Mouse (Mus musculus): ENCODE results near the gene 4930415O20Rik.

The 4930415O20Rik gene

DNA sequence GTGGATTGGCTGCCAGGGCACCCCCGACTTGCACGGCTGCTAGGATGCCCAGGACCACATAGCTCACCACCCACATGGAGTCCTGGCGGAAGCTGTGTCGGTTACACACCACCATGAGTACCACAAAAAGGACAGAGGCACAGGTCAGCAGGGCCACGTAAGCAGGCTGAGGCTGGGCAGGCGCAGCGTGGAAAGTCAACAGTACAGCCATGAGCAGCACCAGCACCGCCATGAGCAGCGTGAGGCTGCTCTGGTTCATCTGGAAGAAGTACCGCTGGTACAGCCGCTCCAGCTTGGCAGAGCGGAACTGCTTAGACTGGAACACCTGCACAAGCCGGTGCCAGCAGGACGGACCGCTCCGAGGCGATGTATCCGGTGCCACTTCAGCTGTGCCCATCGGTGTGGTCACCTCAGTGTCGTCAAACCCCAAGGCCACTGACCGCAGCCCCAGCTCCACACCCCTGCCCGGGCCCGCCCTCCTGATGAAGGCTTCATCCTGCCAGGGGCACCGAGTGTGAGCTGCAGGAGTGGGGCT lies 33.3 kb downstream of the 4930415O20Rik start:
- DNase-seq (ENCODE audit: low spot score in 2 of 2) = no peak

DNA sequence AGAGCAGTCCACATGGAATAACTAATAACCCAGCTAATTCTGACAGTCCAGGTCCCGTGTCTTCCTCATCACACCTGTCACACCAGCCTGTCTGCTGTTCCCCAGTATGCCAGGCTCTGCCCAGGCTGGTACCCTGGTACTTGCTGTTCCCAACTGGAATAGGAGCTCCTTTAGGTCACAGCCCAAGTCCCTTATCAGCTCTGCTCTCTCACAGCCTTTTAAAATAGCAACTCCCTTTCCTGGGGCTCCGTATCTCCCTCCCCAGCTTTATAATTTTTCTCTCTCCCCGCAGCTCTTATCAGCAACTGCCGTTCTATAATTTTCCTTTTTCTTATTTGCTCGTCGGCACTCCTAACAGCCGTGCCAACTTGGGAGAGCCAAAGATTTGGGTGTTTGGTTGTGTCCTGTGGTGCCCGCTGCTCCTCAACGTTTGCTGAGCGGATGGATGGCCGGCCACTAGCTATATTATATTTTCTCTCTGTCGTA lies 35.3 kb downstream of the 4930415O20Rik start:
- DNase-seq (ENCODE audit: low spot score in 2 of 2) = no peak

DNA sequence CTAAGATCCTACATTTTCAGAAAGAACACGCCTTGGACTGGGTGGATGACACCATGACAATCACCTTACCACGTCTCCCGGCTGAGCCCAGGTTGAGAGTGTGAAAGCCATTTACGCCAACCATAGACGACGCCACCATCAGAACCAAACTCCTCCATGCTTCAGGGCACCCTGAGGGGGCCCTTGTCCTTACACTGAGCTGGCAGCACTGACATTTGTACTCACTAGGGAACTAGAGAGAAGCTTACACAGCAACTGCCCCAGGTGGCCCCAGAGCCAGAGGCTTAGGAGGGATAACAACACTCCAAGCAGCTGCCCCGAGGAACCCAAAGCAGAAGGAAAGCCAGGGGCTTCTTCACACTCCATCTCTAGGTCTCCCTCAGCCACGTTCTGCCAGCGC lies 35.9 kb downstream of the 4930415O20Rik start:
- DNase-seq (ENCODE audit: low spot score in 2 of 2) = no peak

DNA sequence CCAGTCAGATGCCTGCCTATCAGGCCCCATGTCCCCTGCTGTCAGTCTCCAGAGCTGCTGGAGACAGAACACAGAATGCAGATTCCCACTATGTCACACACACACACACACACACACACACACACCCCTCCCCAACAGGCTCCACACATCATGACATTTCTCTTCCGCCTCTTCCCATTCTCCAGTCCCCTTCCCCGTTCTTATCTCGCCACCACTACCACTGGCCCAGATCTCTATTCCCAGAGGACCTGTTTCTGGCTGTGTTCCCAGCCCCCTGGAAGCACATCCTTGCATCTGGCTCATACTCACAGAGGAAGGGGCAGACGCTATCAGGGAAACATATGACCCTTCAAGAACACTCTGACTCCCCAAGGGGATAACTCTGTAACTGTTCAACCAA lies 36.8 kb downstream of the 4930415O20Rik start:
- DNase-seq (ENCODE audit: low spot score in 2 of 2) = no peak

DNA sequence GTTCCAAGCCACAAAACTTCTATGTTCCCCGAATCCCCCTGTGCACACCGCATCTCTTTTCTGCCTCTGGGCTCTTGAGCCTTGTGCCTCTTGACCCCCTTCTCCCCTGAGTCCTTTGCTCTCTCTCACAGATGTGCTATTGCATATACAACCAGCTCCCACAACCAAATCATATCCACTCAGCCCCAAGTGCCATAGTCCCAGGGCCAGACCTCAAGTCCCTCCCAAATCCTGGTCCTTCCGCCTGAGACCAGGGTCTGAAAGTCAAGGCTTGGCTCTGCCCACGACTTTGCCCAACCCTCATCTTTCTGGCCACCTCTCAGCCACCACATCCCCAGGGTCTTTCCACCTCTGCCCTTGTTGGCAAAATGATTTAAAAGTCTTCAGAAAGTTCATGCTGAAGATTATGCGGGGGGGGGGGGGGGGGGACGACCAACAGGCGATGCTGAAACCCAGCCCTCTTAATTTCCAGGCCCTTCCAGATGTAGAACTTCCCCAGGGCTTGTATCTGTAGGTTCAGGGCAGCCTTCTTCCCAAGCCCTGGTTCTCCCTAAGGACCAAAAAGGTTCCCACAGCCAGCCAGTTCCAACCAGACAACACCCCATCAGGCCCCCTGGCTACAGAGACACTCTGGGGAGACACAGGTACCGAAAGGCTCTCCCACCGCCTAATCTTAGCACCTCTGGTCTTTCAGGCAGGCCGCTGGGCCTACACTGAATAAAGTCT lies 37.4 kb downstream of the 4930415O20Rik start:
- no peak for DNase-seq (ENCODE audit: low spot score in 2 of 2)

DNA sequence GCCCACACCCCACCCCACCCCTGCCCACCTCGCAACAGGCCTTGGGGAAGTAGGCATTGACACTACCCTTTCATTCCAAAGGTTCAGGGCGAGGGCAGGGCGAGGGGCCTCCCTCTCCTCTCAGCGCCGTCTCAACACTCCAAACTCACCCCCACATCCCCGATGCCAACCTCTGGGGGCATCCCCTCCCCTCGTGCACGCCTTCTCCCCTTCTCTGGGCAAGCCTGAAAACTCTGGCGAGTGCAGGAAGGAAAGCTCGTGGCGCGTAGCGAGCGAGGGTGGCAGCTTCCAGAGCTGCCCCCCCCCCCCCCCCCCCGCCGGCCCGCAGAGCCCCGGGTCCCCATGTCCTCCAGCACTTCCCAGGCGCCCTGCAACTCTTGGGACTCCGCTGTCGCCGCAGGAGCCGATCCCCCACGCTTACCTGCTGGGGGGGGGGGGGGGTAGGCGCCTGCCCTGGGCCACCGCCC lies 38.0 kb downstream of the 4930415O20Rik start:
- DNase-seq (ENCODE audit: low spot score in 2 of 2) = no peak

DNA sequence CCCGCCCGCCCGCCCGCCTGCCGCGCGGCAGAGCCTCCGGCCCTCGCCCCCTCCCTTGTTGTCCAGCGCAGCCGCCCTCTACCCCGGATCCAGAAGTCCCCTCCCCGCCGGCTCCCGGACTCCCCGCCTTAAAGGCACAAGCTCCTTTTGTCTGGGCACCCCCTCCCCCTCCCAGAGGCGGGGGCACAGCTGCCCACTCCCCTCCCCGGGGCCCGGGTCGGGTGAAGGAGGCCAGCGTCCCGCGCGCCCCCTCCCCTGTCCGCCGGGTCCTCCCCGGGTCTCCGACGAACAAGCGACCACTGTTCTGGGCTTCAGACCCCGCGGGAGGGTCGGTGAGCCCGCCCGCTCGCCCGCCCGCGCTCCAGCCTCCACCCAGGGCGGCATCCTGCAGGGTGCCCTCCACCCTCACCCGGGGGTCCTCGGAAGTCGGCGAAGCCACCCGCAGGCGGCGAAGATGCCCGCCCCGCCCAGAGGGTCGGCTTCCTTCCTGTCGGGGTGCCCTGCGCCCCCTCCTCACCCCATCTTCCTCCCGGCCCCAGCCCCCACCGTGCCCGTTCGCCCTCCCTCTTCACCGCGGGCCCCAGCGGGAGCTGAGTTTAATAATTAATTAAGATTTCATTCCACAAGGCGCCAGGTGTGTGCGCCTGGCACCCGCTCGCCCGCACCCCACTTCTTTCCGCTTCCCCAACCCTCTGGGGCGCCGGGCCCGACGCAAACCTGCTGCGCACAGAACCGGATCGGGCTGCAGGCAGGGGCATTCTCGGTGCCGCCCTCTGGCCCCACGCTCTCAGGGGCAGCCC lies 38.7 kb downstream of the 4930415O20Rik start, which contains the start of gene Adcy6:
Gene Adcy6, minus strand, starts transcription at position 746 of the 800 bp plus-strand sequence.
- no peak for DNase-seq (ENCODE audit: low spot score in 2 of 2)

DNA sequence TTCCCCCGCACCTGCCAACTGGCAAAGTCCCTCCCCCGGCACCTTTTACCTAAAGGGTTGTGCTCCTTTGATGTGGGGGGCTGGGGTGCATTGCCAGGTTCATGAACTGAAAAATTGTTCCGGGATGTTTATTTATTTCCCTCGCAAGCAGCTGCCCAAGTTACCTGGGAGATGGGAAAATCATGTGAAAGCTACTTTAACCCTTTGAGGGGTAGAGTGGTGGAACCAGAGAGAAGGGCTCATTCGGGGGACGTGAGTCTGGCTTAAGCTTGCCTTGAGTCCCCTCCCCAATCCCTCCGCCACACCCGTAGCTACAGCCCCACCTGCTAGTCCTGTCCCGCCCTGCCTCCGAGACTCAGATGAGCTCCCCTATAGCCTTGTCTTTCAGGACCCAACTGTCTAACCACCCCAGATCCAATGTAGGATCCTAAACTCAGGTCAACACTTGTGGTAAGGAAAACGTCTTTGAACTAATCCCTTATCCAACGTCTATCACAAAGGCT lies 39.4 kb downstream of the 4930415O20Rik start:
- DNase-seq (ENCODE audit: low spot score in 2 of 2) = no peak

DNA sequence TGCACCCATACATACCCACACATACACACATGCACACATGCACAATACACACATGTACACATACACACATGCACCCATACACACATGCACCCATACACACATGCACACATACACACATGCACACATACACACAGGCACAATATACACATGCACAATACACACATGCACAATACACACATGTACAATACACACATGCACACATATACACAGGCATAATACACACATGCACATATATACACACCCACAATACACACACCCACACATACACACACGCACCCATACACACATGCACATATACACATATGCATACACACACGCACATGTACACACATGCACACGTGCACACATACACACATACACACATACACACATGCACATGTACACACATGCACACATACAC lies 41.4 kb downstream of the 4930415O20Rik start:
- DNase-seq (ENCODE audit: low spot score in 2 of 2) = no peak

DNA sequence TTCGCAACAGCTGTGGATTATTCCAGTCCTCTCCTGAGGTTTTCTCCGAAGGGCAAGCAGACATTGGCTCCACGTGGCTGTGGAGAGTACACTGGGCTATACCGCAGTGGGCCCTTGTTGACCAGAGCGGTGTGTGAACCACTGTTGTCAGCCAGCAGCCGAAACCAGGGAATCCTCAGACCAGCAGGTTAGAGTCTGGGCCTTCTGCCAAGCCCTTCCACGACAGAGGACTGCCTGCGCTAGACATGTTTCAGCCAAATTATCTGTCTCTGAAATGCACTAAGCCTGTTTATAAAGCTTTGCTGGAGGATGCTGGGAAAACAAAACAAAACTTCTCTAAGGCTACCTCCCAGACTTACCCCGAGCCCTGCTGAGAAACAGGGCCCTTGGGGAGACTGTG lies 43.7 kb downstream of the 4930415O20Rik start:
- no peak for DNase-seq (ENCODE audit: low spot score in 2 of 2)

DNA sequence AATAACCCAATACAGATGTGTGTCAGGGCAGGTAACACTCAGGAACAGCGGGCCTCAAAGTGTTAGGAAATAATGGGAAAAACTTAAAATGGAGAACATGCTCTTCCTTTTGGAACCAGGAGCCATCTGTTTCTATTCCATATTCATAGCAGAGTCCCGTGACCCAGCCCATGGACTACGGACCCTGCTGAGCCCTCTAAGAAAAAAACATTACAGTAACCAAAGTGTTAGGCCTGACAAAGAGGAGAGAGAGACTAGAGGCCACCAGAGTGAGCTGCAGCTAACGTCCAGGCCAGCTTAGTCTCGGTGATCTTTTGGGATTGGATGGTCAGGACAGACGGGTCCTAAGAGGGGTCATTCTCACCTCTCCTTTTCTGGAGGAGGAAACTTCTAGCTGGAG lies 44.2 kb downstream of the 4930415O20Rik start:
- DNase-seq (ENCODE audit: low spot score in 2 of 2) = no peak

DNA sequence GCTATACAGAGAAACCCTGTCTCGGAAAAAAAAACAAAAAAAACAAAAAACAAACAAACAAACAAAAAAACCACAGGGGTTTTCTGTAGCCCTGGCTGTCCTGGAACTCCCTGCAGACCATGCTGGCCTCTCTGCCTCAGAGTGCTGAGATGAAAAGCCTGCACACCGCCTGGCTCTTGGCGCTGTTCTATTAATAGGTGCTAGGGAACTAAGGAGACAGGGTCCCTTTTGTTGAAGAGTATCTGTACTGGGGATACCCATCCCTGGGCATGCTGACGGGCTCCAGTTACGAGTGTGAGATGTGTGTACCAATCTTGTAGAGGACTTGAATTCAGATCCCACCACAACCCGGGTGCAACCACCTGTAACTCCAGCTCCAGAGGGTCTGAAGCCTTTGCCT lies 44.9 kb downstream of the 4930415O20Rik start:
- DNase-seq (ENCODE audit: low spot score in 2 of 2) = no peak

DNA sequence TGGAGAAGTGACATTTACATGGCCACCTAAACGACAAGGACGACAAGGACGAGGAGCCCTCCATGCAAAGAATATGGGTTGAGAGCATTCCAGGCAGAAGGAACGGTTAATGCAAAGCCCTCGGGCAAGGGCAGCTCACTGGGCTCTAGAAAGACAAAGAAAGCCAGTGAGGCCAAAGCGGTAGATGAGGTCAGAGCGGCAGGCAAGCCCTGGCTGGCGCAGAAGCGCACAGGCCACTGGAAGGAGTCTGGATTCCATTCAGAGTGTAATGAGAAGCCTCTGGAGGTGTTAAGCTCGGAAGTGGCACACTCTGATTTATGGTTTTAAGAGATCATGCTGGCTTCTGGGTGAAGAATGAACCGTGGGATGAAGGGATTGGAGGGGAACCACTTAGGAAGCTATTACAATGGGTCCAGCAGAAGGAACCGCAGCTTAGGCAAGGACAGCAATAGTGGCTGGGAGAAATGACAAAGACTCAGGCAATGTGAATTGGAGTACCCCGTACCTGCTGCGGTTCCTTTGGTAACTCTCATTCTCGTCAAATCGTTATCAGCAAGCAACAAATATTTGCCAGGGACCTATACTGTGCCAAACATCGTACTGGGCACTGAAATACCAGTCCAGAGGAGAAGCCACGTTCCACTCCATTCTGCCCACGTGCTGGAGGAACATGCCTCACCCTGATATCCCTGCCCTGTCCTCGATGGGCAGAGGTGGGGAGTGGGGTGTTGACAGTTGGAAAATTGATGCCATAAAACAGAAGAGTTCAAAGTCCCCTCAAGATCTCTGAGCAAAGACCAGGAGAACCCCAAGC lies 45.8 kb downstream of the 4930415O20Rik start:
- no peak for DNase-seq (ENCODE audit: low spot score in 2 of 2)

DNA sequence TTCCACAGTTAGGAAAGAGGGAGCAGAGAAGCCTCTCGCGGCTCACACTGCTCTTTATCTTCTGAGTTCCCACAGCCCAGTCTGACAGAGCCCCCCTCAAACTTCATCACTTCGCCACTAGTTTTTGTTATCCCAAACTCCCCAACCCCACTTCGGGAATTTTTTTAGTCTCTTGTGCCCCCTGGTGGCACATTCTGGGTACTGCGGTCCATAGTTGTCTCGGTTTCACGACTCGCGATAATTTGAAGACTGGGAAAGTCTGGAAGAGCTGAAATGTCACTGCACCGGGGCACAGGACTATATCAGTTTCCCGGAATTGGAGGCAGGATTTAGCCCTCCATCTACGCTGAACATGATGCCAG lies 46.4 kb downstream of the 4930415O20Rik start:
- DNase-seq (ENCODE audit: low spot score in 2 of 2) = peak; percentile 48 to 57

DNA sequence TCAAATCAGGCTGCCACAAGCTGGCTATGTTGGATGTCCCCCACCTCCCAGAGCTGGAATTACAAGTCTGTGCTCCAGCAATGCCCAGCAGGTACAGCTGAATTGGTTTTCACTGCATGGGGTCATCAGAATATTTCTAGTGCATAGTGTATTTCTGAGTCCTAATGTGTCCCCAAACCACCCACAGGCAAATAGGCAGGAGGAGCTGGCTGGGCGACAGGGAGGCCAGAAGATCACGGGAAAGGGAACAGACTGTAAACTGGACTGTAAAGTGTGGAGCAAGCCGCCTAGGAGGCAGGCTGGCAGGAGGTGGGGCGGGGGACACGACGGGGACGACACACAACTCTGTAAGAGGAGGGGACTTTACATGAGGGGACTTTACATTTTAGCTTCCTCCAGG lies 51.4 kb downstream of the 4930415O20Rik start:
- no peak for DNase-seq (ENCODE audit: low spot score in 2 of 2)

DNA sequence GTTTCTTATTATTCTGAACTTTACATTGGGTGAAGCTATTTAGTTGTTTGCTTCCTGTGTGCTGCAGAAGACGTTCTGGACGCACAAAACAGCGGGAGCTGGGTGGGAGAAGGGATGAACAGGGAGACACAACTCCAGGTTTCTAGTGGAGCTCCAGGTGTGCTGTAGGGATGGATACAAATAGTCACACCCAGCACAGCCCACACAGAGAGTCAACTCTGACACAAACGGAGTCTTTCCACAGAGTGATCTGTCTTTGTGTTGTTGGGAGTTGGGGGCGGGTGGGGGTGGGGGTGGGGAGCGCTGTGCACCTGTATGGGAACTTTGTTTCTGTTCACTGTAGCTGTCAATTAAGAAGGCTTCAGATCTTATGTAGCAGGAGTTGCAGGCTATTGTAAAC lies 51.9 kb downstream of the 4930415O20Rik start:
- no peak for DNase-seq (ENCODE audit: low spot score in 2 of 2)

DNA sequence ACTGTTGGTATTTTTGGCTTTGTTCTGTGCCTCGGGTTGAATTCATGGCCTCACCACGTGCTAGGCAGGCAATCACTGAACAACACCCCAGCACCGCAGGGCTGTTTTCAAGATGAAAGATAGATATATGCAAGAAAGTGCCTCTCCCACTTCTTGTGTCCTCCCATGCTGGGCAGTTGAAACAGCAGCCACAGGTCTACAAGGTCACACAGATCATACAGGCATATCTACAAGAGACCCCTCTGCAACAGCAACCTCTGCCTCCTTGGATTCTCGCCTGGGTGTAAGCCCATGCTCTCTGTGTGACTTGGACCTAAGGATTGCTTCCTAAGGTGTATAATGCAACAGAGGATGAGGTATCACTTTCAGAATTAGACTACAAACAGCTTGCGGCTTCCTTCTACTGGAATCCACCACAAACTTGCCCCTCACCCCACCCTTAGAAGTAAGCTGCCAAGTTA lies 52.6 kb downstream of the 4930415O20Rik start:
- no peak for DNase-seq (ENCODE audit: low spot score in 2 of 2)

DNA sequence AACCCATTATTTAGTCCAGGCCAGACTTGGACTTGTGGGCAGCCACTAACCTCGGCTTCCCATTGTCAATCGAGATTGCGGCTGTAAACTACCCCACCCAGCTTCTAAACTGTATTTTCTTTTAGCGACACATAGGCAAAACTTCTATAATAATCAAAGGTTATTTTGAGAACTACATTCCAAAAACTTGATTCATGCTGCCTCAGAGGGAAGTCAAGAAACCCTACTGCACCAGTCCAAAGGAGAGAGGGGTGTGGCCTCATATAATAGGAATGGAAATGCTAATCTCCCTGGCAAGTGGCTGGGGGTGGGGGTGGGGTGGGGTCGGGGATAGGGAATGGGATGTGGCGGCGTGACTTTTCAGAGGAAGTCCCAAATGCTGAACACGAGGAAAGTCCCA lies 55.3 kb downstream of the 4930415O20Rik start:
- no peak for DNase-seq (ENCODE audit: low spot score in 2 of 2)

DNA sequence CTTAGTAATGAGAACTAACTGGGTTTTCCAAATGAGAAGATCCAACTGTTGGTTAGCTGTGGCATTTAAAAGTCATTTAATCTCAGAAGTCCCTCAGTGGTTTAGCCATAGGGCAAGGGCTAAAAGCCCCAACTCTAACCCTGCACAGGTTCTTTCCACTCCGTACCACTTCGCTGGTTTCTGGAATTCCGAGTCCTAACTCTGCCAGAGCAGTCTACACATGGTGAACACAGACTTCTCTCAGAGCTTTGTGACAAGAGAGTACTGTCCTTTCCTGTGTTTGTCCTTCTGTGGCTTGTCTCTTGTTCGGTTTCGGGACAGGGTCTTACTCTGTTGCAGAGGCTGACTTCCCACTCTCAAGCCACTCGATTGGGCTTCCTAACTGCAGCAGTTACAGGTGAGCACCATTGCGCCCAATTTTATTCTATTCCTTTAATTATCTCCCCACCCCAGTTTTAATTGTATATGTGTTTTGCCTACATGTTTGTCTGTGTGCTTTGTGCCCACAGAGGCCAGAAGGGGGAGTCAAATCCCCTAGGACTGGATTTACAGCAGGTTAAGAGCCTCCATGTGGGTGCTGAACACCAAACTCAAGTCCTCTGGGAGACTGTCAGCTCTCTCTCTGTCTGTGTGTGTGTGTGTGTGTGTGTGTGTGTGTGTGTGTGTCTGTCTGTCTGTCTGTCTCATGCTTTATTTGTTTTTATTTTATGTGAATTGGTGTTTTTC lies 55.8 kb downstream of the 4930415O20Rik start:
- DNase-seq (ENCODE audit: low spot score in 2 of 2) = no peak

DNA sequence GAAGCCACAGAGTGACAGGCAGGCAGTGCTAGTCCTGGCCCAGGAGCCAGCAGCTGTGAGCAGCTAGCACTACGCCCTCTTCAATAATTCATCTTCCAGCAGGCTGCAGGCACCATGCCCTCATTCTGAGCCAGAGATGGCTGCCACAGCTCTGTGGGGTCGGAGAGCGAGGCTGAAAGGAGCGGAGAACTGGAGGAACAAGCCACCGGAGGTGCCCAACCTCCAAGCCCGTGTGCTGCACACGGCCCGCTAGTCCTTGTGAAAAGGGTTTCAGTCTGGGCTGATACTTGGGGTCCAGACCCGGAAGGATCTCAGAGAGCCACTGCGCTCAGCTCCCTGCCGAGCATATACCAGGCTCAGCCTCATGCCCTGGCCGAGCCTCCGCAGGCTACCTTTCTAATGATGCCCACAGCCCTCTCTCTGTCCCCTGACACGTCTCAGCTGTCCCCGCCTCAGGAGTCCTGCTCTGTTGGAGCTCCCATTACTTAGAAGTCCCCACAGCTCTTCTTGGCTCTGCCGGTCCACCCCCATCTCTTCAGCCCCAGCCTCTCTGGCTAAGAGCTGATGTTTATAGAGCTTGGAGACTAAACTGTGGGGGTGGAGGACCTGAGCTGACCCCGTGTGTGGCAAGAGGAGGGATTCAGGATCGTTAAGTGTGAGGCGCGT lies 57.9 kb downstream of the 4930415O20Rik start:
- DNase-seq (ENCODE audit: low spot score in 2 of 2) = no peak

All from spleen, postnatal 14 days (tissue).